Mouse (Mus musculus) Patski (cell line): ENCODE results near the gene Mycbp. TPM values are rescaled to one million over a fixed set of nuclear protein-coding genes. Genes with fewer than 3 reads are reported as not detected.

Experiments
- ATAC-seq: fragments of 100-300 bp; one replicate; pipeline ENCODE4 v1.8.0; 2021
- CTCF ChIA-PET: fragments of 350-600 bp; sonication (Branson Sonifier 250); formaldehyde crosslinking; loops from one replicate; lab custom pipeline; 2022; ENCODE audit warnings: inconsistent platforms; lab: Charles Lee
- POLR2A ChIA-PET: fragments of 350-600 bp; sonication (Branson Sonifier 250); formaldehyde crosslinking; loops from one replicate; lab custom pipeline; 2022; ENCODE audit warnings: antibody characterized with exemption, inconsistent platforms; lab: Charles Lee
- DNase-seq: peaks from one replicate; pipeline ENCODE4 v3.0.0-alpha.2; 2011; ENCODE audit warnings: low read depth, low spot score
- H3K27me3 ChIP-seq: fragments of 371-371 bp; one replicate; pipeline ENCODE4 v1.5.1; 2021
- CTCF ChIP-seq: fragments of 100-300 bp; IDR thresholded peaks from one replicate; pipeline ENCODE4 v1.5.1; 2021
- in situ Hi-C: fragments of 300-500 bp; cut with MboI; formaldehyde crosslinking; loops from 3 replicates; pipeline ENCODE4 v1.11.1; 2018; ENCODE audit warnings: low pct_unique_long_range_greater_than_20kb, mixed read lengths
- polyA plus RNA-seq: library from polyadenylated mRNA; unstranded; gene quantifications from one replicate; pipeline ENCODE4 v1.2.3, GENCODE M21; 2021

Mycbp gene
- polyA plus RNA-seq, 1 experiment from 2014 or later = 45.4 TPM

GRCm38 (mm10) chr4:123957891-123958290 is 53.3 kb downstream of the Mycbp start:
- no peak for TF ChIP-seq CTCF
- DNase-seq = no peak
- in situ Hi-C loops = loop anchor here (10.0 kb wide), 1 partner anchor 717 kb away; no protein-coding TSS in a partner anchor
- H3K27me3 ChIP-seq = peaks cover 5% of the 10 kb centered on the region
- POLR2A ChIA-PET = interaction anchor here (0.6 kb wide), 1 partner anchor 701 kb away, joined by 3 read pairs; no protein-coding TSS in a partner anchor
- ATAC-seq = no peak
- CTCF ChIA-PET = no interaction called here

GRCm38 (mm10) chr4:123960955-123961354 is 56.3 kb downstream of the Mycbp start:
- no peaks in the 10 kb centered on the region for H3K27me3 ChIP-seq
- ChIA-PET CTCF (interaction anchor here (1.4 kb wide), 1 partner anchor 22 kb away, joined by 3 read pairs; no protein-coding TSS in a partner anchor), POLR2A (no interaction called here)
- in situ Hi-C loops = no loop called here
- ATAC-seq (no peak), DNase-seq (no peak)
- no peak for TF ChIP-seq CTCF

Other genes starting within 250 kb of the Mycbp start
- gene Macf1, start 220.5 kb upstream of the Mycbp start, polyA plus RNA-seq = 84.1 TPM
- gene Ndufs5, start 186.6 kb upstream of the Mycbp start, polyA plus RNA-seq = 64.3 TPM
- gene Akirin1, start 154.5 kb upstream of the Mycbp start, polyA plus RNA-seq = 30.5 TPM
- gene Rhbdl2, start 117.0 kb upstream of the Mycbp start, polyA plus RNA-seq = 19.0 TPM
- 0.09 TPM for gene 4933427I04Rik, start 45.2 kb upstream of the Mycbp start, polyA plus RNA-seq
- gene Rragc, start 12.6 kb downstream of the Mycbp start, polyA plus RNA-seq = 80.9 TPM
- 0.19 TPM for gene 4930535I16Rik, start 13.2 kb downstream of the Mycbp start, polyA plus RNA-seq